Mouse (Mus musculus) erythroblast, embryonic 14.5 days (primary cell): ENCODE data around the gene Kmt2d.

Experiments
- GATA1 ChIP-seq: IDR thresholded peaks from 2 replicates; pipeline ENCODE4 v1.6.1; 2012; ENCODE audit warnings: low read length, inconsistent platforms, mixed read lengths
- TAL1 ChIP-seq: IDR thresholded peaks from 3 replicates; pipeline ENCODE4 v1.6.1; 2012; ENCODE audit warnings: low read length, inconsistent platforms, mixed read lengths

DNA sequence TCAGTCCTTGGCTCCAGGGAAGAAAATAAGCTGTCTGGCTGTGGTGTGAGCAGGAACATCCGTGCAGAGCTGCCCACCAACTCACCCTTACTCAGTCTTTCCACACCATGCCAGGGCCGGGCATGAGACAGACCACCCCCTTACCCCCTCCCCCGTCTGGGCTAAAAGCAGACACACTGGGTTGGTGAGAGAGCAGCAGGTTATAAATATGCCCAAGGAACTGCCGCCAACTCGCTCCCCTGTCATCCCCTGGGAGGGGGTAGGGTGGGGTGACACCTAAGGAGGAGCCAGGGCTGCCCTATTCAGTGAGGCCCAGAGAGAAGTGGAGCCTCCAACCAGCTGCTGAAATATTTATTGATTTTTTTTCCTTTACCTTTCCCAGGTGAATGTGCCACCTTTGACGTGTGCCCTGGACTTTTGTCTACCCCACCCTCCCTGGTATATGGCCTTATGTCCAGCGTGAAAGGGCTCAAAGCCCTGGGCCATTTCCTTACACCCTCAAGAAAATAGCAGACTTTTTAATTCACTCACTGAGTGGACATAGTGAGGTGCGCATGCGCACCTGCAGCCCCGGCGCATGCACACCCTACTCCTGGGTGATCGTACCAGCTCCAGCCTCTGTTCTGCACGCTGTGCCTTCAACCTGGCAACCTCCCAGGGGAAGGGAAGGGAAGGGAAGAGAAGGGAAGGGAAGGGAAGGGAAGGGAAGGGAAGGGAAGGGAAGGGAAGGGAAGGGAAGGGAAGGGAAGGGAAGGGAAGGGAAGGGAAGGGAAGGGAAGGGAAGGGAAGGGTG lies 74.0 kb downstream of the Kmt2d start:
- no peak for TF ChIP-seq TAL1
- TF ChIP-seq GATA1, result no peak
